Mouse (Mus musculus) thymus, postnatal 25 days (tissue): Measurements from ENCODE around the gene Cyp3a44.
"Not testable (repeated sequence)": the region's sequence is repeated elsewhere in the genome, so short reads cannot be mapped to it uniquely, and the experiment has no call there.

Experiments
- DNase-seq: peaks from one replicate; pipeline ENCODE4 v3.0.0; 2022

Gene Cyp3a44

GRCm38 (mm10) chr5:145805796-145806195, at the start of gene Cyp3a44:
Gene Cyp3a44 (minus strand): TSS chr5:145805874.
- DNase-seq = not testable (repeated sequence)

- DNase-seq = not testable (repeated sequence)
Observed at GRCm38 (mm10) chr5:145800229-145800628, 5.4 kb downstream of the Cyp3a44 start.

GRCm38 (mm10) chr5:145793232-145793631, 12.4 kb downstream of the Cyp3a44 start:
- not testable (repeated sequence) for DNase-seq

GRCm38 (mm10) chr5:145737512-145737911, 68.2 kb downstream of the Cyp3a44 start:
- DNase-seq = not testable (repeated sequence)
